Mouse (Mus musculus): Measurements from ENCODE around the gene Macrod1.

Macrod1 gene

DNA sequence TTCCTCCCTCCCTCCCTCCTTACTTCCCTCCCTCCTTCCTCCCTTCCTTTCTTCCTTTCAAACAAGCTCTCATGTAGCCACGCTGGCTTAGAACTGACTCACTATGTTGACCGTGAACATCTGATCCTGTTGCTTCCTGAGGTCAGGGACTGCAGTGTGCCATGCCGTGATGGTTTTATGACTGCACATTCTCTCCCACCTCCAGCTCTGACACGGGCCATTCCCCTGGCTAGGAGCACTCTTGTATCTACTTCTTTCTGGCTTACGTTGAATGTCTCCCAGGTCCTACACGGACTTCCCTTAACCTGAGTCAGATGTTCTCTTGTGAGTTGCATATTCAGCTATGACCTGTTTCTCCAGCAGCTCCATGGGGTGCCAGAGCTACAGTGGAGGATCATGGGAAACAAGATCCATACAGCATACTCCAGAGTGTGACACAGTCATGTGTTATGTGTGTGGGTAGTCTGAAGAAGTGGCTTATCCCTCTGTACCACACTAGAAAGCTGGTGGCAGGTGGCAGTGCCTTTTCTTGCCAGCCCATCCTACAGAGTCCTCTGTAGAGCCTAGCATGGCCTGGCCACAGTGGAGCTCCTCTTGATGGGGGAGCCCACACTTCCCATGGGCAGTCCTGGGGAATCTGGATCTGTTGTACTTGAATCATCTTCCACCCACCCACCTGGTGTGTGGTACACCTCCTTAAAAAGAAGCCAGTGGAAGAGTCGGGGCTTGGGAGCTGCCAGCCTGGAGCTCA is 25.1 kb downstream of the Macrod1 start:
- no peak for DNase-seq (ENCODE audit: low spot score in 2 of 2)

DNA sequence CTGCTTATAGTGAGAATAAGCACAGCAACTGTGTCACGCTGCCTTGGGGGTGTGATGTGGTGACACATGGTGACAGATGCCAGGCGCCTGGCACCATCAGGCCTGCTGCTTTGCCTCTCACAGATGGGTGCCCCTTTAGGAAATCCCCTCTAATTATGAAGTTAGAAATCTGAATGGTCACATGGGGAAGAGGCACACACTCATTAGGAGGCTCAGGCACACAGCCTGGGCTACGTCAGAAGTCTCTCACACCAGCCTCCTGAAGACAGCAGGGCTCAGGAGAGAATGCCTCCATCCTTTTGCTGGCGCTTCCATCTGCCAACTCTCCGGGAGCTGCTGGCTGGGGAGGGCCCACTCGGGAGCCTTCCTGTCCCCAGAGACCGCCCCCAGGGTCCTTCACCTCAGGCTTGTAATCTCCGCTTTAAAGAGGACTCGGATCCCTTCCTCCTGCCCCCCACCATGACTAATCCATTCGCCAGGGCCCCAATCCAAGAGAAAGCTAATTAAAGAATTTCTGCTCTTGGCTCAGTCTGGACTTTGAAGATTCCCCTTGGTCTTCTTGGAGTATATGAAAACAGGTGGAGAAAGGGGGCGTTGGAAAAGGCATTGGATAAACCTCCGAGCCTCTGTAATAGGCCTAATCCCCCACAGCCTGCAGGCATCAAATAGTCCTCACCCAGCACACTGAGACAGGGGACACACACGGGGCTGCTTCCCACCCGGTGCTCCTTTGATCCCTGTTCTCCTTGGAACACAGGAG is 26.6 kb downstream of the Macrod1 start:
- no peak for DNase-seq (ENCODE audit: low spot score in 2 of 2)

DNA sequence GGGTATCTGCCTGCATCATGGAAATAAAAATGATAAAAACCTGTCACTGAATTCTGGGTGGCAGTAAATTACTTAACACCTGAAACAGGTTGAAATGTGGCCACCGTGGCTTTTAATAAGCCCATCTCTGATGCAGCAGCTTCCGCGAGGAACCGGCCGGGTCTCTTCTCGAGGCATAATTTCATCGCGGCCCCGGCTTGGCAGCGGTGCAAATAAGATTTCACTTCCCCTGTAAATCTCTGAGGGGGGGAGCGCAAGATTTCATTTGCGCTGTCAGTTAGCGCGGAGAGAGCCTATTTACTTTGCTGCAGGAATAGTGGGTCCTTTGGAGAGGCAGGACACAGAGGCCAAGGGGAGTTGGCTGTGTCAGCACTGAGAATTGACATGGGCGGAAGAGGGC is 28.1 kb downstream of the Macrod1 start:
- no peak for DNase-seq (ENCODE audit: low spot score in 2 of 2)

DNA sequence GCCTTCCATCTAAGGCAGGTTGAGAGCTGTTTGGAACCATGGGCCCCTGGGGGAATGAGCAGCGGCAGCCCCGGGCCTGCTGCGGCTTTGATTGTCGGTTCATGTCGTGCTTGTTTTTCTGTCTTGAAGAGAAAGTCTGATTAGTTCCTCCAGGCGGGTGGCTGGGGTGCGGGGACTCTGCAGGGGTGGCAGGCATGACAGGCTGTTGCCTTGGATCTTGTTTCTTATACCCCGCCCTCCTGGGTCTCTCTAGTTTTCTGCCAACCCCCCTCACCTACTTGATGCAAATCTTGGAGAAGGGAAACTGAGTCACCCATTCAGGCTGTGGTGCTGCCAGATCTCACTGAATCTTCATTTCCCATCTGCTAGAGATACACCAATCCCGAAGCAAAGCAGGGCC is 31.9 kb downstream of the Macrod1 start:
- DNase-seq (ENCODE audit: low spot score in 2 of 2): no peak

DNA sequence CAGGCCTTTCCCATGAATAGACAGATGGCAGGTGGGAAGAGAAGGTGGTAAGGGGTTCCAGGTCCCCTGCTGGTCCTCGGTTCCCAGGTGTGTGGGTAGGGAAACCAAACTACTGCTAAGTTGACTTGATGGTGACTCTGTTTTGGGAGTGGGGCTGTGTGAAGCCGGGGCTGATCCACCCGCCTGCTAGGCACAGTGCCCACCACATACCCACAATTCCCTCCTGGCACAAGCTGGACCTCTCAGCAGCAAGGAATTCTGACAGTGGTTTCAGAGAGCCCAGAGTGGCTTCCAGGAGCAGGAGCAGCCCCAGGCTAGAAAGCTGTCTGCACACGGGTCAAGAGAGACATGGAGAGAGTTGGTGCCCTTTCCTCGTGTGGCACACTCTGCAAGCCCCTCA is 32.4 kb downstream of the Macrod1 start:
- no peak for DNase-seq (ENCODE audit: low spot score in 2 of 2)

GRCm38 (mm10) chr19:7089842-7090251 is 33.2 kb downstream of the Macrod1 start:
- DNase-seq (ENCODE audit: low spot score in 2 of 2): no peak

GRCm38 (mm10) chr19:7090369-7091064 is 33.9 kb downstream of the Macrod1 start:
- no peak for DNase-seq (ENCODE audit: low spot score in 2 of 2)

- no peak for DNase-seq (ENCODE audit: low spot score in 2 of 2)
These were observed 34.9 kb downstream of the Macrod1 start for GRCm38 (mm10) chr19:7091448-7092050.

- DNase-seq (ENCODE audit: low spot score in 2 of 2): no peak
These were observed 36.1 kb downstream of the Macrod1 start for GRCm38 (mm10) chr19:7092756-7093155.

DNA sequence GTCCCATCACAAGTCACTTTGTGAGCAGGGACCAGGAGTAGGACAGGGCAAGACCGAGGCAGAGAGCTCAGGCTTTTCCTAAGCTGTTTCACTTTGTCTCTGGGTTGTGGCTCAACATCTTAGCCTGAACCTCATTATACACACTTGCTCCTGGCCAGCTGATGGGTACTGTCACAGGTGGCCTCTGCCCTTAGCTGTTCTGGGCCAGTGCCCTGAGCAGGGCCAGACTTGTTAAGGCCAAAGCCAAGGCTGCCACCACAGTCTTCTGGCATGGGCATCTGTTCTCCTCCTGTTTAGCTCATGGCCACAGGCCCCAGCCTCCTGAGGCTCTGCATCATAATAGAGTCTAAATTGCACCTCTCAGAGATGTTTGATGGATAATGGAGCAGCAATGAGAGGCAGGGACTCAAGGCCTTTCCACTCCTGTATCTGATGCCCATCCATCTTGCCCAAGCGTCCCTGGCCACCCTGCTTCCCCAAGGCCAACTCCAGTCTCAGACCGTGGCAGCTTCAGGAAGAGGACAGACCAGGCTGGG is 43.1 kb downstream of the Macrod1 start:
- DNase-seq (ENCODE audit: low spot score in 2 of 2): no peak

GRCm38 (mm10) chr19:7102039-7102438 is 45.4 kb downstream of the Macrod1 start:
- no peak for DNase-seq (ENCODE audit: low spot score in 2 of 2)

DNA sequence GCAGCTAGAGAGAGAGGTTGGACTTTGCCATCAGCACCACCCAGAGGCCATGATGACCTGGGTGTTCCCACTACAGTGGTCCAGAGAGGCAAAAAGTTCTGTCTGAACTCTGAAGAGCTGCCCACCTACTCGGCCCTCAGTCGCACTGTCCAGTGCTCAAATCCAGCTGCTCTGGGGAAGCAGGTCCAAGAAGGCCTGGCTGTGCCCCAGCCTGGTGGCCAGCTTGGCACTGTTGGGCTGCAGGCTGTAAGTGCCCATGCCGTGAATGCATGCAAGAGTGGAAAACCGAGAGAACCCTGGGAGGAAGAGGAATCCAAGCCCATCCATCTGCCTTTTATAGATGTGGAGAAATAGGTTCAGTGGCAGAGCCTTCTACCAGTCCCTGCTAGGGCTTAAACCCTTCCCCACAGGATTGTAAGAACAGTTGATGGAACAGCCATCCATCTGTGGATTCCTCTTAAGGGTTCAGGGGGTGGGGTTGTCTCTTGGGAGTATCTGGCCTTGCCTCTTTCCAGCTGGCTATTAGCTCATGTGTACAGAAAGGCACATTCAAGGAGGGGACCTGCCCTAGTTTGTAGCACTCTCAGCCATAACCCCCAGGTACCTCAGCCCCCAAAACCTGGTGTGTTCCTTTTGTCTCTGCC is 46.9 kb downstream of the Macrod1 start:
- no peak for DNase-seq (ENCODE audit: low spot score in 2 of 2)

DNA sequence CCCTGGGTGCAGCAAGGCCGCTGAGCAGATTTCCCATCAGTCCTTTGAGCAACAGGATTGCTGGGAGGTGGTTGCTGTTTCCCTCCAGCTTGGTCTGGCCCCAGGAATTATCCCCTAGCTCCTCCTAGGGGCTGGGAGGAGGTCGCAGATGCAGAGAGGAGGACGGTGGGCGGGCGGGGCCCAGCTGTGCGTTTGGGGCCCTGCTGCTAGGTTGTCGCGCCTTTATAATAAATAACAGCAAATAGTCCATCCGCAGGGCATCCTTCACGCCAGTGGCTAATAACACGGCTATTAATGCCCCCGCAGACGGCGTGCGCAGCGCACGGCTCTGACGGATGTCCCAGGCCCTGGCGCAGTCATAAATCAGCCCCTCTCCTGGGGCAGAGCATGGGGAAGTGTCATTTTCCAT is 47.4 kb downstream of the Macrod1 start:
- DNase-seq (ENCODE audit: low spot score in 2 of 2): no peak

GRCm38 (mm10) chr19:7105544-7105943 is 48.9 kb downstream of the Macrod1 start, which contains the start of gene Flrt1:
Gene Flrt1 (minus strand): TSS chr19:7105729.
- DNase-seq (ENCODE audit: low spot score in 2 of 2): no peak

- DNase-seq (ENCODE audit: low spot score in 2 of 2): no peak
These were observed 50.0 kb downstream of the Macrod1 start for GRCm38 (mm10) chr19:7106566-7106965.

- DNase-seq (ENCODE audit: low spot score in 2 of 2): no peak
These were observed 50.6 kb downstream of the Macrod1 start for GRCm38 (mm10) chr19:7107174-7107573.

DNA sequence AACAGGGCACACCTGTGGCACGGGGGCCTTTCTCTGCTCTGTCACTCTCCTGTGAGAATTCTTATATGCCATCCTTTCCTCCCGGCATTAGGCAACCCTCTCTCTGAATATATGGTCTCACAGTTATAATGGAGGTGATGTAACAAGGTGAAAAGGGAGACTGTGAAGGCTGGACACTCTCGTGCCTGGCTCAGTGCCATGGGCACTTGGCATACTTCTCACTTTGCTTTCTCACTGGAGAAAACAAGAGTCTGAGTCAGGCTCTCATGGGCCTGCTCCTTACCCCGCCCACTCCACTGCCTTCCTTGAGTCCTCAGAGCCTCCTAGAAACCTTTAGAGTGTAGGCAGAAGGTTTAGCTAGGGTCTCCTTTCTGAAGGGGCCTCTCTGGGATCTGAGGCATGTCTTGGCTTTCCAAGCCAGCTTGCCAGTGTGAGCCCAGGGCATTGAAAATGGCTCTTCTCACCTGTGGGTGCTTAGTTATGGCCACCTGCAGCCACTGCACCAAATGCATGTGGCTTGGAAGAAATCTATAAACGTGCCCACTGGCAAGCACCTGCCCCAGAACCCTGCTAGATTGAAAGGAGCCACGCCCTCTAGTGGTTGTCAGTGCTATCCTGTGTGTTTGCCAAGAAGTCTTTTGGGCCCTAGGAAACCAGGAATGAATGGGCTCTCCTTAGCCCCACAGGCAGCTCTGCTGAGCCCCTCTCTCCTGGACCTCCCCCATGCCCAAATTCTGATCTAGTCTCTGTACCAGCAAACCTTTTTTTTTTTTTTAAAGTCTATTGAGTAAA is 51.7 kb downstream of the Macrod1 start:
- no peak for DNase-seq (ENCODE audit: low spot score in 2 of 2)

GRCm38 (mm10) chr19:7110097-7110496 is 53.5 kb downstream of the Macrod1 start:
- no peak for DNase-seq (ENCODE audit: low spot score in 2 of 2)

- DNase-seq (ENCODE audit: low spot score in 2 of 2): no peak
These were observed 54.3 kb downstream of the Macrod1 start for GRCm38 (mm10) chr19:7110875-7111274.

DNA sequence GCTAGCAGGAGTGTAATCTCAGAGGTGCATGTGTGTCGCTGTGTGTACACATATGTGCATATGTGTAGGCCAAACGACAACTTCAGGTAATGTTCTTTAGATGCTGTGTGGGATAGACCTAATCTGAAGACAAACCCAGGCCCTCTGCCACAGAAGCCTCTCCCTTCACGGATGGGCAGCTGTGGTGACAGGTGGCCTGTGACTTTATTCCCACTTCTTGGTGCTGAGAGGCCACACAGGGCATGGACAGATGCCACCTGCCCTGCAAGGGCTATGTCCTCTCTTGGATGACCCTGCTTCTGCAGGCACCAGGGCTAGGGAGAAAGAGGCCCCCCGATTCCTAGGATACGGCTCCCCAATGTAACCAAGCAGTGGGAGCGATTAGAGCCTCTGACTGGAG is 54.7 kb downstream of the Macrod1 start:
- no peak for DNase-seq (ENCODE audit: low spot score in 2 of 2)

DNA sequence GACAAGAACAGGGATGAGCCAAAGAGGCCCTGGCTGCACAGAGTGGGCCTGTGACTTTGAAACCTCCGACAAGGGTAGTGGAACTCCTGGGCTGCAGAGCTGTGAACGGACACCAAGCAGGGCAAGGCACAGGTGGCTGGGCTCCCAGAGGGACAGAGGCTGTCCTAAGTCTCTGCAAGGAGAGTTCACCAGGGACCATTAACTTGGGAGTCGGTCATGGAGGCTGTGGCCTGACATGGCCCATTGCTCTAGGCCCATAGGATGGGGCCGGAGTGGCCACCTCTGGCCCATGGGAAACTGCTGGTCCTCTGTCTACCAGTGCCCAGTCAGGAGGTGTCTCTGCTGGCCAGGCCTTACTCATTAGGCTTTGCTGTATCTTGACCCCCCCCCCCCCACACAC is 55.1 kb downstream of the Macrod1 start:
- no peak for DNase-seq (ENCODE audit: low spot score in 2 of 2)
